Mouse (Mus musculus) embryonic fibroblast, embryonic 13.5 days (primary cell): ENCODE data around the gene Tpd52l1.

Experiments used
- CTCF ChIP-seq: IDR thresholded peaks from 2 replicates; pipeline ENCODE4 v1.5.1; 2011; ENCODE audit warnings: mild to moderate bottlenecking, control low read depth, low read length, moderate library complexity, borderline replicate concordance; ENCODE audit not compliant: insufficient read depth
- POLR2A ChIP-seq: IDR thresholded peaks from 2 replicates; pipeline ENCODE4 v1.6.1; 2011; ENCODE audit warnings: low read depth, mild to moderate bottlenecking, control low read depth, low read length, moderate library complexity

DNA sequence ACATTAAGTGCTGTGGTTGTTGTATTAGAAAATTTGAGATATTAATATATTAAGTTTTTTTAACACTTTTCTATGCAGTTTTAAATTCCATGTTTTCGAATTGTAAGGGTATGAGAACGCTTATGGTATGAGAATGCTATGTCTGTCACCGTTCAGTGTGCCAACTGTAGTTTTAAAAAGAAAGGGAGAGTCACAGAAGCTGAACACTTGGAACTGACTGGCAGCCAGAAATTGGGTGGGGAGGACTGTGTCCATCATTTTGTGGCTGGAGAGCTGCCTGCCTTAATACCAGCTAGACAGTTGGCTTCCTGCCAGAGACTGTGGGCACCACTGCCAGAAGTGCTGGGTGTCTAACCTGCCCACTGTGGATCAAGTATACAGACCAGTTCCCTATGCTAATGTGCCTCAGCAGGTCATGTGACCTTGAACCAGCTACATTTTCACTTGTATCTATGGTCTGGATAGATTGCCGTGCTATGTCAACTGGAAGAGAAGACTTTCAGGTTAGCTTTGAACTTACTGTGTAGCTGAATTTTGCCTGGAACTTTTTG, 114.5 kb downstream of the Tpd52l1 start:
- TF ChIP-seq CTCF = no peak
- TF ChIP-seq POLR2A = no peak
